Mouse (Mus musculus) adrenal gland, postnatal 10 days (tissue): ENCODE measurements around the gene Zfp423. TPM values are rescaled to one million over a fixed set of nuclear protein-coding genes. Genes with fewer than 3 reads are reported as not detected.

Experiments
- total RNA-seq, 2 experiments: library from RNA; stranded (reverse); gene quantifications; 2 replicates each; pipeline ENCODE4 v1.2.3; 2021

Zfp423 gene
- total RNA-seq, 2 experiments from 2014 or later, result 19.6 to 35.2 TPM

Other genes starting within 250 kb of the Zfp423 start
- 10 to 100 TPM; 32.2 to 33.9 TPM for gene Cnep1r1, start 159.2 kb upstream of the Zfp423 start, total RNA-seq
- 10 to 100 TPM; 27.4 to 27.6 TPM for gene Heatr3, start 178.3 kb upstream of the Zfp423 start, total RNA-seq
- gene Tent4b, start 239.6 kb upstream of the Zfp423 start, total RNA-seq, result 10 to 100 TPM; 25.4 to 30.2 TPM